Mouse (Mus musculus) embryonic stem cell, embryonic (primary cell): ENCODE measurements around the gene Dcp1b.

Source experiments
- CTCF ChIA-PET, 4 experiments: fragments of 300-600 bp in 2 of 4; fragments of 350-600 bp in 2 of 4; sonication (Branson Sonifier 250); formaldehyde crosslinking; loops; one replicate each; lab custom pipeline; 2022; ENCODE audit warnings: inconsistent platforms in 2 of 4; lab: Charles Lee
- POLR2A ChIA-PET, 4 experiments: fragments of 300-600 bp in 2 of 4; fragments of 350-600 bp in 2 of 4; sonication (Branson Sonifier 250); formaldehyde crosslinking; loops; one replicate each; lab custom pipeline; 2022; ENCODE audit warnings: antibody characterized with exemption in 4 of 4, inconsistent platforms in 1 of 4; lab: Charles Lee

Gene Dcp1b

GRCm38 (mm10) chr6:119240871-119241705 lies 66.0 kb downstream of the Dcp1b start:
- POLR2A ChIA-PET = interaction anchor here in 1 of 4 experiments (0.6 to 1.4 kb wide), 3 partner anchors 25 to 153 kb away, joined by 3 read pairs; no protein-coding TSS in a partner anchor
- CTCF ChIA-PET = interaction anchor here in 2 of 4 experiments (0.6 to 1.1 kb wide), 2 partner anchors 20 to 21 kb away, joined by 4 to 10 read pairs; no protein-coding TSS in a partner anchor

GRCm38 (mm10) chr6:119246082-119246481 lies 71.0 kb downstream of the Dcp1b start:
- ChIA-PET POLR2A (no interaction called here), CTCF (no interaction called here)

- CTCF ChIA-PET = no interaction called here
- POLR2A ChIA-PET = no interaction called here
Measured at GRCm38 (mm10) chr6:119248578-119248977, 73.5 kb downstream of the Dcp1b start.

- POLR2A ChIA-PET = interaction anchor here in 1 of 4 experiments (0.7 kb wide), 1 partner anchor 58 kb away, joined by 3 read pairs; no protein-coding TSS in a partner anchor
- CTCF ChIA-PET = interaction anchor here in 2 of 4 experiments (0.7 to 0.8 kb wide), 2 partner anchors 194 to 1227 kb away, joined by 3 to 5 read pairs; no protein-coding TSS in a partner anchor
Measured at GRCm38 (mm10) chr6:119249726-119250125, 74.7 kb downstream of the Dcp1b start.

GRCm38 (mm10) chr6:119251704-119252103 lies 76.7 kb downstream of the Dcp1b start:
- POLR2A ChIA-PET = no interaction called here
- CTCF ChIA-PET = no interaction called here
